Mouse (Mus musculus) cerebellum, adult 2 months (tissue): Measurements from ENCODE around the gene Gnl2. TPM values are rescaled to one million over a fixed set of nuclear protein-coding genes. Genes with fewer than 3 reads are reported as not detected.

Experiments used
- DNase-seq, 2 experiments: peaks; one replicate each; pipeline ENCODE4 v3.0.0; 2021
- H3K27ac ChIP-seq: fragments of 200-500 bp; 2 replicates; pipeline ENCODE4 v1.5.1; 2012; ENCODE audit warnings: low read length, control low read depth, inconsistent platforms; ENCODE audit not compliant: insufficient read depth
- H3K27me3 ChIP-seq: fragments of 200-500 bp; 2 replicates; pipeline ENCODE4 v1.6.1; 2012; ENCODE audit warnings: inconsistent platforms, mild to moderate bottlenecking, low read length, moderate library complexity; ENCODE audit not compliant: control insufficient read depth, insufficient read depth
- H3K4me1 ChIP-seq: fragments of 200-500 bp; 2 replicates; pipeline ENCODE4 v1.6.1; 2011; ENCODE audit warnings: low read length; ENCODE audit not compliant: control insufficient read depth, insufficient read depth
- H3K4me3 ChIP-seq: fragments of 200-500 bp; replicated peaks from 2 replicates; pipeline ENCODE3; 2011; ENCODE audit warnings: mild to moderate bottlenecking, low read depth, low read length, control low read depth; ENCODE audit not compliant: insufficient read depth
- CTCF ChIP-seq: fragments of 200-500 bp; IDR thresholded peaks from 2 replicates; pipeline ENCODE4 v1.5.1; 2011; ENCODE audit warnings: low read depth, mild to moderate bottlenecking, control low read depth, low read length, moderate library complexity, borderline replicate concordance; ENCODE audit not compliant: insufficient read depth
- POLR2A ChIP-seq: fragments of 200-500 bp; IDR thresholded peaks from 2 replicates; pipeline ENCODE4 v1.6.1; 2011; ENCODE audit warnings: low read length, control low read depth, borderline replicate concordance; ENCODE audit not compliant: insufficient read depth
- WGBS: fragments of 180-500 bp; shearing (Covaris S2); methylation state at CpG from one replicate; pipeline ENCODE4 v1.1.7; 2018; 5-methylcytosine and 5-hydroxymethylcytosine counted together
- polyA plus RNA-seq: library from polyadenylated mRNA; depleted of rRNA; stranded (reverse); fragments of >200 nt; gene quantifications from 2 replicates; pipeline ENCODE4 v1.2.3, GENCODE M21; 2012

Gnl2 gene
- polyA plus RNA-seq, 1 experiment: 85.4 TPM

GRCm38 (mm10) chr4:125056476-125056875, 40.1 kb downstream of the Gnl2 start:
- no peak overlapping the region for H3K27ac ChIP-seq
- no peaks in the 10 kb centered on the region for H3K4me1 ChIP-seq
- no peak overlapping the region for H3K4me3 ChIP-seq
- no peak for DNase-seq
- H3K27me3 ChIP-seq: no peaks in the 10 kb centered on the region
- 86% methylated on average over 4 of the region's 4 CpGs for WGBS
- TF ChIP-seq CTCF (no peak), POLR2A (no peak)

- H3K4me1 ChIP-seq: no peaks in the 10 kb centered on the region
- H3K4me3 ChIP-seq: no peak overlapping the region
- TF ChIP-seq POLR2A (no peak), CTCF (no peak)
- no peak for DNase-seq
- no peak overlapping the region for H3K27ac ChIP-seq
- WGBS: 53% methylated on average over 3 of the region's 3 CpGs
- no peaks in the 10 kb centered on the region for H3K27me3 ChIP-seq
Observed at GRCm38 (mm10) chr4:125057273-125057672, 40.9 kb downstream of the Gnl2 start.

- Histone ChIP-seq H3K27me3 (no peaks in the 10 kb centered on the region), H3K27ac (no peak overlapping the region), H3K4me1 (no peaks in the 10 kb centered on the region), H3K4me3 (no peak overlapping the region)
- no peak for TF ChIP-seq POLR2A
- no peak for TF ChIP-seq CTCF
- no peak for DNase-seq
- WGBS: 46% methylated on average over 5 of the region's 5 CpGs
Observed at GRCm38 (mm10) chr4:125058033-125058432, 41.6 kb downstream of the Gnl2 start.

- TF ChIP-seq POLR2A: no peak
- TF ChIP-seq CTCF: peak; percentile 68
- H3K27me3 ChIP-seq: no peaks in the 10 kb centered on the region
- no peak overlapping the region for H3K4me3 ChIP-seq
- DNase-seq: peak; percentile 20 to 32
- no peaks in the 10 kb centered on the region for H3K4me1 ChIP-seq
- no peak overlapping the region for H3K27ac ChIP-seq
- WGBS: 4% methylated on average over 8 of the region's 8 CpGs
Observed at GRCm38 (mm10) chr4:125059025-125059424, 42.6 kb downstream of the Gnl2 start.

DNA sequence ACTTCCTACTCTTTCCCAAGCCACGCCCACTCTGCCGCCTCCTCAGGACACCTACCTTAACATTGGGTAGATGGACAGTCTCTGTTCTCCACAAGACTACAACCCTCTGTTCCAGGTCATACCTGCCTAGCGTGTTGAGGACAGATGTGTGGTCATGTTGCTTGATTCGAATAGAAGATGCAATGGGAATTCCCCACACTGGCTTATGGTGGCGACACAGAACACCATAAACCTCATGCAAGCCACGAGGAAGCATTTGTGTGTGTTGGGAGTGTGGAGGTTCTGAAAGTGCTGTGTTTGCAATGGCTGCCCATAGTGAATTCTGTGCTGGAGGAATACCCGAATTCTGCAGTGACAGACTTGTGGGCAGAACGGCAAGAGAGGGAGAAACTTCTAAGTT, 47.4 kb downstream of the Gnl2 start:
- 71% methylated on average over 8 of the region's 8 CpGs for WGBS
- Histone ChIP-seq H3K27me3 (no peaks in the 10 kb centered on the region), H3K4me3 (no peak overlapping the region), H3K27ac (no peak overlapping the region), H3K4me1 (peaks cover 2% of the 10 kb centered on the region; the same call in 1 of the 2 replicates)
- TF ChIP-seq CTCF (no peak), POLR2A (no peak)
- DNase-seq: no peak

GRCm38 (mm10) chr4:125065517-125066307, 49.3 kb downstream of the Gnl2 start, which contains the start of gene Dnali1:
Gene Dnali1 (minus strand): TSS chr4:125065703.
- DNase-seq: peak; percentile 41 to 46
- under 1% methylated on average over 26 of the region's 26 CpGs for WGBS
- Histone ChIP-seq H3K4me1 (peaks cover 2% of the 10 kb centered on the region; the same call in 1 of the 2 replicates), H3K27ac (no peak within 1 kb of the TSS), H3K27me3 (no peaks in the 10 kb centered on the region), H3K4me3 (peak within 1 kb of the TSS; percentile 81)
- TF ChIP-seq CTCF (no peak), POLR2A (no peak)

DNA sequence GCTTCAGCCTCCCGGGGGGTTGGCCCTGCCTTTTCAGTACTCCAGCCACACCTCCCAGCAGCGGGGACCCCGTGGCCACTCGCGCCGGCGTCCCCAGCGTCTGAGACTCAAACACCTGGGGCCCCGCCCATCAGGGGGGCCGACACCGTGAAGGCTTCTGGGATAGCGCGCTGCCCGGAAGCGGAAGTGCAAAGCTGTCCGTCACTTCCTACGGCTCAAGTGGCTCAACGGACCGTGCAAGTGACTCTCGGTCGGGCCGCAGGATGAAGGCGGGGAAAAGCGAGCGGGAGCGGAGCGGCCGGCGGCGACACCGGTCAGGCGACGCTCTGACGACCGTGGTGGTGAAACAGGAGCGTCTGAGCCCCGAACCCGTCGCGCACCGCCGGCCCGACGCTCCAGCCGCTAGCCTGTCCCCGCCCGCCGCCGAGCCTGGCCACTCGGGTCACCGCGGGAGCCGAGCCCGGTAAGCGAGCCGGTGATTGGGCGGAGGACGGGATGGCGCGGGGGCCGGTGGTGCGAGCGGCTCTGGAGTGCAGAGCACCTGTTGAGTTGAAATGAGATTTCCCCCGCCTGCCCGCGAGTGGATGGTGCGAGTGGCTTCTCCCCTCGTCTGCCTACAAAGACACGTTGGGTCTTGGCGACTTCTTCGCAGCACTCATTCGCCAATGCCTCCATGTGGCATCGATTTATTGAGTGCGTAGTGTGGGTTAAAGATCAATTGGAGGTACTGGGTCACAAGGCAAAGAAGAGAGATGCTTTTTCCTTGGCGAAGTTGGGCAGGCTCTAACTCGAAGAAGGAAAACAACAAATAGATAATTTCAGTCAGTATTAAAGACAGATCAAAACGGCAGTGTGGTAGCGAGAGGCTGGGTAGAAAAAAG, 50.3 kb downstream of the Gnl2 start, which contains the start of gene Snip1:
Snip1 (plus strand) TSS at position 183 of the 881 bp plus-strand sequence.
- TF ChIP-seq POLR2A (peak; percentile 88), CTCF (no peak)
- no peak within 1 kb of the TSS for H3K27ac ChIP-seq
- WGBS: under 1% methylated on average over 77 of the region's 78 CpGs

DNA sequence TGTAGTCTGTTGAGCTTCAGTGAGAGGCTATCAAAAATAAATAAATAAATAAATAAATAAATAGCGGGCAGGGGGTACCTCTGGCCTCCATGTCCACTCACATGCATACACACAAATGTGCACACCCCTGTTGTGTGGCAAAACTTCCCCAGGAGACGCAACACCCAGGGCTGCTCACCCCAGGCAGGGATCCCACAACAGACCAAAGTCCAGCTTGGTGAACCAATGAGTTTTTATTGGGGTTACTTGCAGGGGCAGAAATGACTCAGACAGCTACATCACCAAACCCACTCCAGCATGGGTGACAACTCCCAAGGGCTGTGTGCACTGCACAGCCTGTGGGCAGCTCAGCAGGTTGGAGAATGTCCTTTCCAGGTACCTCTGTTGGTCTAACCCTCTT, 61.3 kb downstream of the Gnl2 start:
- no peak for TF ChIP-seq POLR2A
- no peak for TF ChIP-seq CTCF
- WGBS: 97% methylated on average over 2 of the region's 2 CpGs
- DNase-seq: no peak
- no peak overlapping the region for H3K4me3 ChIP-seq
- H3K27ac ChIP-seq: no peak overlapping the region
- H3K27me3 ChIP-seq: no peaks in the 10 kb centered on the region
- no peaks in the 10 kb centered on the region for H3K4me1 ChIP-seq

More for the DNA sequence above, 50.3 kb downstream of the Gnl2 start, which contains the start of gene Snip1:
- peak; percentile 95 to 96 for DNase-seq
- Histone ChIP-seq H3K4me1 (peaks cover 2% of the 10 kb centered on the region; the same call in 1 of the 2 replicates), H3K4me3 (peak within 1 kb of the TSS; percentile 81), H3K27me3 (no peaks in the 10 kb centered on the region)
